Mouse (Mus musculus) erythroid progenitor cell, adult 5-6 weeks (primary cell): ENCODE results near the gene Crlf3. TPM values are rescaled to one million over a fixed set of nuclear protein-coding genes. Genes with fewer than 3 reads are reported as not detected.
A peak's percentile ranks its signal among the peaks of the same experiment; 100 is the strongest.

Source experiments
- ATAC-seq: replicated peaks from 2 replicates; pipeline ENCODE4 v1.8.0; 2016; ENCODE audit warnings: moderate number of reproducible peaks, mild to moderate bottlenecking, moderate TSS enrichment, inconsistent platforms; ENCODE audit not compliant: poor library complexity, low FRiP score, severe bottlenecking
- total RNA-seq, 2 experiments: library from RNA; stranded (forward) in 1 of 2; stranded (reverse) in 1 of 2; fragments of 150-400 nt in 1 of 2; fragments of 186-747, 209-891 nt in 1 of 2; gene quantifications; 2 replicates each; pipeline versions ENCODE4 v1.2.3 to v1.2.4; 2015 to 2017; ENCODE audit warnings: low replicate concordance in 2 of 2

The Crlf3 gene
- total RNA-seq (2015; ENCODE audit: low replicate concordance) = 67.0 and 103 TPM in 2 replicates
- total RNA-seq (2017; ENCODE audit: low replicate concordance) = 92.1 and 92.8 TPM in 2 replicates

GRCm38 (mm10) chr11:80080826-80081728 is at the start of gene Crlf3:
Crlf3 (minus strand) TSS chr11:80080991.
- ATAC-seq = peak; percentile 84

- no peak for ATAC-seq
These were observed 35.6 kb upstream of the Crlf3 start for GRCm38 (mm10) chr11:80116411-80116810.

- no peak for ATAC-seq
These were observed 23.6 kb upstream of the Crlf3 start for GRCm38 (mm10) chr11:80104407-80104806.

GRCm38 (mm10) chr11:80101298-80101697 is 20.5 kb upstream of the Crlf3 start:
- no peak for ATAC-seq

GRCm38 (mm10) chr11:80098444-80099056 is 17.8 kb upstream of the Crlf3 start:
- no peak for ATAC-seq

DNA sequence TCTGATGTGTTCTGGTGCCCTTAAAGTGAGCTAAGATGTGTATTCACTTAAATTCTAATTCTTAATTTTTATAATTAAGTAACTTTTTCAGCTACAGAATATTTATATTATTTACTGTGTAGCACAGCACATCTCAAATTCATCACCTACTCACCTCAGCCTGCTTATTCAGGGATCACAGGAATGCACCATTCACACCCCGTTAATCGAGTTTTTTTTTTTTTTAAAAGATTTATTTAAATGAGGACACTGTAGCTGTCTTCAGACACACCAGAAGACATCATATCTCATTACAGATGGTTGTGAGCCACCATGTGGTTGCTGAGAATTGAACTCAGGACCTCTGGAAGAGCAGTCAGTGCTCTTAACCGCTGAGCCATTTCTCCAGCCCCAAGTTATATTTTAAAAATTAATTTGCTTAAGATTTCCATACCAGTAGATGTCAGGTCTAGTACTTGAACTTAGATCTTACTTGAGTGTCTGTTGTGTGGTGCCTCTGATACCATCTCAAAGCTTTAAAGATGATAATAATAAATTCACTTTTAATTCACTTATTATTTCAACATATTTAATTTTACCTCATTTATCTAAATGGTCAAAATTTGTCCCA is 9.9 kb upstream of the Crlf3 start:
- ATAC-seq = no peak

- ATAC-seq = 0 out of 2 replicates have a peak, but pooled peaks have one; percentile 5
These were observed 9.0 kb upstream of the Crlf3 start for GRCm38 (mm10) chr11:80089817-80090214.

DNA sequence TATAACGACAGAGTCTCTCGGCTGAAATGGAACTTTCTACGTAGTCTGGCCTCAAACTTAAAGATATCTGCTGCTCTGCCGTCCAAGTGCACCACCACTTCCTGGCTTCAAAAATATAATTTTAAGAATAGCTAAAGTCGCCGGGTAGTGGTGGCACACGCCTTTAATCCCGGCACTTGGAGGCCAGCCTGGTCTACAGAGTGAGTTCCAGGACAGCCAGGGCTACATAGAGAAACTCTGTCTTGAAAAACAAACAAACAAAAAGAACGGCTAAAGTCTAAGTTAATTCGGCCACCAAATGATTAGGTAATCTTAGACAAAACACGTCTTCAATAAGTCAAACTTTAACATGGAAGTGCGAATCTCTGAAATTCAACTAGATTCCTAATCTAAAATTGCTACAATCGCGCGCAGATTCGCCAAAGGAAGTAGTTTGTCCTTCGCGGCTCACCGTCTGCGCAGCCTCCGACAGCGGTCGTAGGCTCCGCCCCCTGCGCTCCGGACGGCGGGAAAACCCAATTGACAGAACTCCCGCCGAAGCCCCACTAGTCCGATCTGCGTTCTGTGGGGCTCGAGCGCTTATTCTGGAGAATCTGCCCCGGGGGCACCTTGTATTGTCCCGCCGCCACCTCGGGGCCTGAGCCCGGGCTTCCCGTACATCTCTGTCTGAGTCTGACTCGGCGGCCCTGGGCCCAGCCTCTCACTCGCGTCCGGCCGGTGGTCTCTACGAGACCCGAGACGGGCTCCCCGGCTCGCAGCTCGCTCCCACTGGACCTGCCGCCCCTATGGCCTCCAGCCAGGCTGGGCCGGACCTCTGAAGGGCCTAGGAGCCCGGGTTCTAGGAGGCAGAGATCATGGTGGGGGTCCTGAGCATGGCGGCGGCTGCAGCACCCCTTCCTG is 8.4 kb upstream of the Crlf3 start, which contains the start of gene Atad5:
Atad5 (plus strand) TSS at position 484 of the 900 bp plus-strand sequence.
- ATAC-seq = peak; percentile 88

DNA sequence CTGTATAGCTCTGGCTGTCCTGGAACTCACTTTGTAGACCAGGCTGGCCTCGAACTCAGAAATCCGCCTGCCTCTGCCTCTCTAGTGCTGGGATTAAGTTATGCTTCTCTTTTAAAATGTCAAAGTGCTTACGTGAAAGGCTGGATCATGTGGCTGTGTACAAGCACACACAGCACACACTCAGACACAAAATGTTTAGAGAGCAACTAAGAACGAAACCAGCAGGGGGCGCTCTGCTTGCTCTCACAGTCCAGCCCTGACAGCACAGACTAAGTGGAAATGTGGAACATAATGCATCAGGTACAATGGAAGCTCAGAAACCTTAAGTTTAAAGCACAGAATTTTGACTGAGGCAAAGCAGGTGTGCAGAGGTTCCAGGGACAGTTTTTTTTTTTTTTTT is 6.1 kb upstream of the Crlf3 start:
- peak; percentile 78 for ATAC-seq

- ATAC-seq = no peak
These were observed 4.7 kb upstream of the Crlf3 start for GRCm38 (mm10) chr11:80085356-80086055.

- no peak for ATAC-seq
These were observed 1.1 kb upstream of the Crlf3 start for GRCm38 (mm10) chr11:80081786-80082319.

- 0 out of 2 replicates have a peak, but pooled peaks have one; percentile 9 for ATAC-seq
These were observed 388 bp downstream of the Crlf3 start for GRCm38 (mm10) chr11:80080381-80080825.

GRCm38 (mm10) chr11:80079751-80080150 is 1.0 kb downstream of the Crlf3 start:
- ATAC-seq = no peak; the same call in 1 of the 2 replicates

DNA sequence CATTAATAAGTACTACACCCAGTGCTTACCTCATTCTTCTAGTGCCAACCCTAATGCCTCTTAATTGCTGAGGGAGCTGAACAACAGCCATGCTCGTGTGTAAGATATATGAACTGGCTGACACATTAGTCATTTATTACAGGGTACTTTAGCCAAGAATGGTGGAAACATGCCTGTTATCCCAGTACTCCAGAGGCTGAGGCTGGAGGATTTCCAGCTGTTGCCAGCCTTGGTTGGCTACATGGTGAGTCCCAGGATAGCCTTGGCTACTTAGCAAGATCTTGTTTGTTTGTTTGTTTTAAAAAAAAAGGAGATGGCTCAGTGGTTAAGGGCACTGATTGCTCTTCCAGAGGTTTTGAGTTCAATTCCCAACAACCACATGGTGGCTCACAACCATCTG is 2.0 kb downstream of the Crlf3 start:
- no peak for ATAC-seq

DNA sequence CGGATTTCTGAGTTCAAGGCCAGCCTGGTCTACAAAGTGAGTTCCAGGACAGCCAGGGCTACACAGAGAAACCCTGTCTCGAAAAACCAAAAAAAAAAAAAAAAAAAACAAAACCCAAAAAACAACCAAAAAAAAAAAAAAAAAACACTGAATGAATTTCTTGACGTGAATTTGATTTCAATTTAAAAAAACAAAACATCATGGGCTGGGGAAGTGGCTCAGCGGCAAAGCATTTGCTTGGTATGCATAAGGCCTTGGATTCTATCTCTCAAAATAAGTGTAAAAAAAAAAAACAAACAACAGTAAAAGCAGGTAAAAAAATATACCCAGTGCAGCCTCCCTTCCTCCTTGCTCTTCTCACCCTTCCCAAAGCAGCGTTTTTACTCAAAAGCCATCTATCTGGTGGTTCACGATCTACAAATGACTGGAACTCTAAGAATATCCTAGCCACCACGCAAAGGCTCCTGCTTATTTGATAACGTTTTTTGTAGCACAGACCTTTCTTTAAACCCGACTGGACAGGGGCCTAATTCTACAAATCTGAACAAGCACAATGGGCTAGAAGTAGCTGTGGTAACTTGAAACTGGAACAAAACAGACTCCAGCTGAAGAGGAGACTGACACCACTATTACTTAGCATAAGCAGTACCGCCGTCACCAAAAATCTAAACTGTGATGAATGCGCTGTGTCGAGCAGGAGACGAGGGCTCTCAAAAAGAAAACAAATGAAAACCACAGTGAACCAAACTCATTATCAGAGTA is 2.8 kb downstream of the Crlf3 start:
- ATAC-seq = no peak

GRCm38 (mm10) chr11:80075608-80076277 is 5.0 kb downstream of the Crlf3 start:
- no peak for ATAC-seq

DNA sequence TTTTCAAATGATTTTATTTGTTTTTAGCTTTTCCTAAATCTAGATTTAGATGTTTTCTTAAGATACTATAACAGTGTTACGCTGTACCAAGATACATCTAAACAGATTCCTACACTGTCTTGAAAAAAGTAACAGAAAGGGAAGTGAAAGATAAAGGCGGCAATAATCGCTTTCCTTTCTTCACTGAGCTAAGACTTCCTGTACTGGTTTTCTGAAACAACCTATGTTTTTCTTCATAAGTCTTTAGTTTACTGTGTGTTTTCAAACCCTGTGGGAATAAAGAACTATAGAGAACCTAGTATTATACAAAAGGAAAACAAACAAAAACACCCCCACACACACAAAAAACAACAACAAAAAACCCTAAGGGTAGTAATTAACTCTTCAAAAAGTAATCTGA is 8.4 kb downstream of the Crlf3 start:
- ATAC-seq = no peak
